Mouse (Mus musculus) frontal cortex, postnatal 36 days (tissue): ENCODE measurements around the gene Auh.

Source experiments
- DNase-seq, 2 experiments: peaks; one replicate each; pipeline ENCODE4 v3.0.0; 2022; ENCODE audit warnings: low spot score in 2 of 2

Gene Auh

DNA sequence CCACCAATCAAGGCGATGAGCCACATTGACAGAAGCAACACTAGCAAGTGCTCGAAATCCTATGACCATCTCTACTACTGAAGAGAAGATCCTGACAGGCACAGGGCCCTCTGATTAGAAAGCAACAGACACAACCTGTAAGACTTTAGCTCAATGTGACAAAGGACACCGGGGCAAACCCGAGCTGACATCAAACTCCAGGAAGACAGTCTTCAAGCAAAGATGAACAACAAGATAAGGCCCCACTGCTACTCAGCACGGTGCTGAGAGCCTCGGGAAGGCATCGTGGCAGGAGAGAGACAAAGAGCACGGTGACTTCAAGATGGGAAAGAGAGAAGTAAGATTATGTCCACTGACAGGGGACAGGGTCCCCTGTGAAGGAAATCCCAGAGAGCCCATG, 7.5 kb downstream of the Auh start:
- DNase-seq = no peak

DNA sequence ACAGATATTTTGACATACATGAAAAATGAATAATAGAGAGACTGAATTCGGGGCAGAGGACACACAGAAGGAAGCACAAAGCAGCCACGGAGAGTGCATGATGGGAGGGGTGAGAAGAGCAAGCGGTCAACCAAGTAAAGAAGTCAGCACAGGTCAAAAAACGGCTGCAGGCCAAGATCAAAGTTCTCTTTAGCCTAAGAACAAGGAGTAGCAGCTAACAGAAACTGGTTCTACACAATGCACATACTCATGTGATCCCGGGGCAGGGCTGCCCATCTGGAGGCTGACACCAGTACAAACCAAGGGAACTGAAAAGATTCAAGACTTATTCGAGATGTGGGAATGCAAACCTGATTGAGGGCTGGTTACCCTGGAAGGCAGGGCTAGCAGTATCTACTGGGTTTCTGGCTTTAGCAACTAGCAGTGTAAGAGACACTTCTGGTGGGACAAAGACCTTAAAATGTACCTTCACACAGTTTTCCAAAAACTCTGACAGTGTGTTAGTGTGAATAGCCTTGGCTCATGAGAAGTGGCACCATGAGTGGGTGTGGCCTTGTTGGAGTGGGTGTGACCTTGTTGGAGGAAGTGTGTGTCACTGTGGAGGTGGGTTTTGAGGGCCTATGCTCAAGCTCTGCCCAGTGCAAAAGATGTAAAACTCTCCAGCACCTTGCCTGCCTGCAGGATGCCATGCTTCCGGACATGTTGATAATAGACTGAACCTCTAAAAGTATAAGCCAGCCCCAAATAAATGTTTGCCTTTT, 8.2 kb downstream of the Auh start:
- DNase-seq = no peak

GRCm38 (mm10) chr13:52919790-52920352, 9.6 kb downstream of the Auh start:
- DNase-seq = no peak

DNA sequence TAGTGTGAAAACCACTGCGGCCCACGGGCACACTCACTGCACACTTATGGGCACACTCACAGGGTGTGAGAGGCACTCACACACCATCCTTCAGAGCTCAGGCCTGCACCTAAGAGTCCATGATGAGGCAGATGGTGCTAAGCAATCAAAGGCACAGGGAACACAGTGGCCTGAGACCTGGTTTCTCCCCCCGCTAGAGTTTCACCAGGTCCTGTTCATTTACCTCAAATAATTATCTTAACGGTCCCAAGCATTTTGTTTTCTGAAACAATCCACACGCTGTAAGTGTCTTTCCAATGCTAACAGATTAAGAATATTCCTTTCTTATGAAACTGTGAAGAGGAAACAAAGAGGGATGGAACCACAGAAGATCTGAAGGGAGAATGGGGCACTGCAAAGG, 11.1 kb downstream of the Auh start:
- no peak for DNase-seq

DNA sequence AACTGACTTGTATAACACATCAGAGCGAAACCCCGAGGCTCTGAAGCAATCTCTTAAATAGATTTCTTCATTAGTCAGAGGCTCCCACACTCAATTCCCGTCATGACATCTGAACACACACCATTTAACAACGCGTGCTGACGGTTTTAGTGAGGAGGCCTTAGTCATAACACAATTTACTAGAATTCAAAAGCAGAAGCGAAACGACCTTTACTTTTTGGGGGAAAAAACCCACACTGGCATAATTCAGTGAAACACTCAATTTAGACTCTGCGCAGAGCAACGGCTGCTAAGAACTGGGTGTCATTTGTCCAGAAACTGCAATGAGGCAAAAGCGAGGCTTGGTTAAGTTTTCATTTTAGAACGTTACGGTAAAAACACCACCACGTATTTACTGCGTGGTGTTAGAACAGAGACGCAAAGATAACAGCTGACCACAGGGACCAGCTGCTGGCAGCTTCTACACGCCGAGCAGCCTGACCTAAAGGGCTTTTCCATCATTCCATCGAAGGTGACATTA, 14.8 kb downstream of the Auh start:
- peak in 1 of 2 experiments; percentile 16 for DNase-seq

DNA sequence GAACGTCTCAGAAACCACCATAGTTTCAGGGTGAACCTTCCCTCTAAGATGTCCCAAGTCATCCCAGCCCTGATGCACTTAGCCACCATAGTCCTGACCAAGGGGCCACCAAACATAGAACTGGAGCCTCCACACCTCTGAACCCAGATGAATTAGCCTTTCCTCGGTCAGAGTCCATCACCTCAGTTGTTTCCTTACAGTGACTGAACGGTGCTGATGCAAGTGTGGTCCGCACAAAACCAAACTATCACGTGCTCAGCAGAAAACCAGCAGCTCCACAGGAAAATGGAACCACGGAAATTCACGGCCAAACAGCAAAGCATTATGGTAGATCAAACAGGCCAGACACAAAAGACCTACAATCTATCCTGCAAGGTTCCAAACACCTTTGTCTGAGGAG, 15.6 kb downstream of the Auh start:
- DNase-seq = no peak

DNA sequence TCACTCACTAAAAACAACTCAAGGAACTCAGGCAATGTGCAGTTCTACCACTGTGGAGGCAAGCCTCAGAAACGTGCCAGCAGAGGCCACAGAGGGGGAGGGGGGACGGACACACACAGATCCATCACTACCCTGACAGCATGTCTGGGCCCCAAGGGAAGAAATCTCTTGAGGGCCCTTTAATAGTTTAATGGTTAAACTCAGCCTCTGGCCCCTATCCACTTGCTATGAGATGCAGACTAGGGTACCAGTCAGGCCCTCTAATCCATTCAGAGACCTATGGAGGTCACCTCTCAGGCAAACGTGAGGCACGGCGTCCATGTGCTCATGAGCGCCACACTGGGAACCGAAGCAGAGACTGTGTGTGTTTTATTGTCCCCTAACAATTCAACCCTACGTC, 17.0 kb downstream of the Auh start:
- no peak for DNase-seq

DNA sequence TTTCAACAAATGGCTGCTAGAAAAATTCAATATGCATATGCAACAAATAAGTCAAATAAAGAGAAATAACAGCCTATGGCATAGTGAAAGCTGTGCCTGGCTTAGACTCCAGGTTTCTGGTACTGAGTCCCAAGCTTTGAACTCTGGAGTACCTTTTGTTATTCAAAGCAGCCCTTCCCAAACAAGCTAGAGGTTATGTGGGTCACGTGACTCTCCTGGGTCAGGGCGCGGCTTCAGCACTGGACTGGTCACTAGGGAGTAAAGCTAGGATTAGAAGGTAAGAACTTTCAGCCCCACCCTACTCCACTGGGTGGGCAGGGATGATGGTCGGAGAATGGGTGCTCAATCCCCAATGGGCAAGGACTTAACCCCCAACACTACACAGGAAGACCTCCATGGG, 18.2 kb downstream of the Auh start:
- no peak for DNase-seq

GRCm38 (mm10) chr13:52906296-52906695, 23.2 kb downstream of the Auh start:
- no peak for DNase-seq

DNA sequence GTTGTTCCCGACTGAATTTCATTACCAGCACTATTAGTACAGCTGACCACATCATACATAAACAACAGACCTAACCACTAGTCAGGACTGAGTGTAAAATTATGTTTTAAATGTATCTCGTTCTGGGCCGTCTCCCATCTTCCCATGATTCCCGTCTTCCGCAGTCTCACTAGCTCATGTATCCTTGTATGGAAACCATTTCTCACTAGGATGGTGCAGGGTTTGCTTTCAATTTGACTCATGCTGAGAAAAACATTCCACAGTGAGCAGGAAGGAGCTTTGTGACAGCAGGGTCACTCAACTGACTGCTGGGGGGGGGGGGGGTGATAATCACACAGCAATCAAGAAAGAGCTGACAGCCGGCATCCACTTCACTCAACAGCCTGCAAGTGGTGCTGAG, 25.3 kb downstream of the Auh start:
- DNase-seq = no peak

- no peak for DNase-seq
Measured at GRCm38 (mm10) chr13:52903767-52904166, 25.7 kb downstream of the Auh start.

DNA sequence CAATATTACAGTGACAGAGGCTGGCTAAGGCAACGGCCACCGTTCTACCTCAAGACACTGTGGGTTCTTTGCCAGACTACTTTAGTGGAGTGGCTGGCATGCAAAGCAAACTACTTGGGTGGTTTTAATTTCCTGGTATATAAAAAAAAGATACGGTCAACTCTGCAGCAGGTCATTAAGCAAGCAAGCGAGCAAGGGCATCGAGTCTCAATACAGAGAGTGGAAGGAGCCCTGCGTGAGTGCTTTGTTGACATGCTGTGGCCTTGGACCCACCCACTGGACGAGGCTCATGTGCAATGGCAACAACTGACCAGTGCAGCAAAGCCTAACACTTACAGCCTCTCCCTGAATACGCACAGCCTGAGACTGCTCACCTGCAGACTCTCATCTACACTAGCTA, 27.0 kb downstream of the Auh start:
- no peak for DNase-seq

DNA sequence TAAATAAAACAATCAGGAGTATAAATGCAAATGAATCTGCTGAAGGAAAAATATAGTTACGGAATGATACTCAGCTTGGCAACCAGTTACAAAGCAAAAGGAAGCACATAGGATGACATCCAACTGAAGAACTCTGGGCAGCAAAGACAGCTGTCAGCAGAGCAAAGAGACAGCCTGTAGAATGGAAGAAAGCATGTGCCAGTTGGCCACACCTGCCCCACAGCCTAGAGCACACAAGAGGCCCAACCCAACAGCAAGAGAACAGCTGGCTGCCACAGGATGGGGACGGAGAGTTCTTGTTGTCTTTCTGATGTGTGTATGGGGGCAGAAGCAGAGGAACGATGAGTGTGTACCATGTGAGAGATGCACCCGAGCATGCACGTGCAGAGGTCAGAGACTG, 29.8 kb downstream of the Auh start:
- no peak for DNase-seq

GRCm38 (mm10) chr13:52897806-52898205, 31.7 kb downstream of the Auh start:
- DNase-seq = no peak

DNA sequence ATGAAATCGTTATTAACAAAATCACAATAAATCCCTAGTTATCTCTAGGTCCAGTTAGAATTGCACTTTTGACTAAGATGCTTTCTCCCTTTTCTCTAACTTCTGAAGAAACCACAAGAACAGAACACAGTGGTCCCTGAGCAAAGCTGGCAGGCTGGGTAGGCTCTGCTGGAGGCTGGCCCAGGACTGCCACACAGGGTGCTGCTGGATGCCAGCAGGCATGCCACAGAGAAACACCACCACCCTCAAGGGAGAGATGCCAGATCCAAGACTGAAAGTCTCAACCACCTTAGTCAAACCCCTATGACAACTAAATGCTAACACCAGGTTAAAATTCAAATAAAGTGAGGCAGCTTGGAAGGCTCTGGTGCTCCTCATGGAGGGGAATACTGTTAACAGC, 36.7 kb downstream of the Auh start:
- peak; percentile 54 to 62 for DNase-seq

- DNase-seq = peak; percentile 47 to 49
Measured at GRCm38 (mm10) chr13:52892065-52892503, 37.4 kb downstream of the Auh start.

DNA sequence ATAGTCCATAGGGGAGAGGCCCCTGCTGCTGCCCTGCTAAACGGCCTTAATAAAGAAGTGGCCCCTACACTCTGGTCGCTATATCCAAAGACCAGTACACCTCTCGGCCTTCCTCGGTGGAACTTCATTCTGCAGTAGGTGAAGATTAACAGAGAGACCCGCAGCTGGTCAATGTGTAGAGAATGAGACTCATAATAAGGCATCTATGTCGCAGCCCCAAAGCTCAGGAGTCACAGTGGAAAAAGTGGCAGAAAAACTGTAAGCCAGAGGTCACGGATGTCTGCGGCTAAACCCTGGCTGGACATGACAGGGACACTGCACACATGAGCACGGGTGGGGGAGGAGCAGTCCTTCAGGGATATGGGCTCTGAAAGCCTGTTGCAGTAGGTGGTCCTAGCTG, 39.2 kb downstream of the Auh start:
- DNase-seq = no peak

DNA sequence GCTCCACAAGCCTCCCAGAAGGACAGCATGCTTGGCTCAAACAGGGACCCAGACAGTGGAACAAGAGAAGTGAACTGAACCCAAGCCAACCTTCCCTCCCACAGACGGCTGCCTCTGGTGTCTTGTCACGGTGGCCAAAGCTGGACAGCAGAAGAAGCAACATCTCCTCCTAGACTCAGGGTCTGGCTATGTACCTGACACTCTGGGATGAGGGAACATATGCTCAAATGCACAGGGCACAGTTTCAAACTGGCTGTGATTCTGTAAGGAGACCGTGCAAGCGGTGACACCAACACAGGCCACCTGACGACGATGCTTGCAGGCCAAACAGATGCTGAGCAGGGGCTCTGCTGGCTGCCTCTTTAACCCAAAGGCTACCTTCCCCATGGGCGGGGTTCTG, 42.7 kb downstream of the Auh start:
- no peak for DNase-seq

DNA sequence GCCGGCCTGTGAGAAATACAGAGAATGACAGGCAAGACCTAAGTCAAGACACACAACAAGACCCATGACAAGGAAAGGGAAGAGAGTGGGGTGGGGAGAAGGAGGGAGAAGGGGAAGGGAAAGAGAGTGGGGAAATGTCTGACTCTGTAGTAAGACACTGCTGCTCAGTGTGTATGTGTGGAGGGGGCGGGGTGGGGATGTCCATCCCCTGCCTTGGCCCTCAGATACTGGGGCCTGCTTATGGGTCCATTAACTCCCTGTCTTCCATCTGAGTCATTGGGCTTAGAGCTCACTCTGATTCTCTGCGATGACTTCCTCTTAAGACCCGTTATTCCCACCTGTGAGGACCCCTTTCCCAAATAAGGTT, 45.5 kb downstream of the Auh start:
- DNase-seq = no peak

DNA sequence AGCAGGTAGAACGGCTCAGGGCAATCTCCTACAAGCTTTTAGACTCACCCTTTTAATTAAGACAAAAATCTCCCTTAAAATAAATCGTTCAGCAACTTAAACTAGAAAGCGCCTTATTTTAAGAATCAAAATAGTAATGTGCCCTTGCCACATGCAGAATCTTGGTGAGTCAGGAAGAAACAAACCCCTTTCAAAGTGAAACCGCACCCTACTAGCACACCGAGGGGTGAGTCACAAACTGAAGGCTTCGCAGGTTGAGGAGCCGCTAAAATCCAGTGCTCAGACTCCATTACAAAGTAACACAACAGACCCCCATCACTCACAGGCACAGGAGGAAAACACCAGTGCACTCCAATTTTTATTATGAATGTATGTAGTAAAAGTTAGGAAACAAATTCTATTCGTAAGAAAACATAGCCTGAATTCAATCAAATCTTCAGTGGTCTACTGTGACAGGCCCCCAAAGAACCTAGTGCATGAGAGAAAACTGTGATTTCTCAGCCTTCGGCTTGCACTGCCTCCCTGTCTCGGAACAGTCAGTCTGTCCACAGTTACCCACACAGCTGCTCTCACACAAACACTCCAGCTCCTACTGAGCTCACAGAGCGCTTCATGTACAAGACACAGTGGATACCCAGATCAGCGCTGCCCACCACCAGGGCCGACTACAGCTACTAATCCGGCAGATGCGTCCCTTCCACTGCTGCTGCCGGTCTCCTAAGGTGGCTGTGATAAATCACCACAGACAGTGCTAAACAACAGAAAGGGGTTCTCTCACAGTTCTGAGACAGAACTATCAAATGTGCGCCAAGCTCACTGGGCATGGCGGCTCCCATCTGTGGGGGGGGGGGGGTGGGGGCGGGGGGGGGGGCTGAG, 46.2 kb downstream of the Auh start:
- peak in 1 of 2 experiments; percentile 38 for DNase-seq

DNA sequence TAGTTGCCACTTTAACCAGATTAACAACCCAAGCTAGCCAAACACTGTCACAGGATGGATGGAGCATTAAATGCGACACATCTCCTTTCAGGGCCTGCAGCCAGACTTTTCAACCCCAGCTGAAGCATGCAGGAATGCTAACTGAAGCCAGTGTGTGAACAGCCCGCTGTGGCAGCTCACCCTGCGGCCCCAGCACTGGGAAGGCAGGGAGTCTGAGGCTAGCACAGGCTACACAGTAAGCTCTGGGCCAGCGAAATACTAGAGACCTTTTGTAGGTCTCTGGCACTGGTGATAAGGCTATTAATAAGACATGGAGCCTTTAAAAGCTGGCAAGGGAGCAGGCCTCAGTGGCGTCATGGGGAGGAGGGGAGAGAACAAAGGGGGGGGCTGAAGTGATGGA, 49.1 kb downstream of the Auh start:
- DNase-seq = no peak

DNA sequence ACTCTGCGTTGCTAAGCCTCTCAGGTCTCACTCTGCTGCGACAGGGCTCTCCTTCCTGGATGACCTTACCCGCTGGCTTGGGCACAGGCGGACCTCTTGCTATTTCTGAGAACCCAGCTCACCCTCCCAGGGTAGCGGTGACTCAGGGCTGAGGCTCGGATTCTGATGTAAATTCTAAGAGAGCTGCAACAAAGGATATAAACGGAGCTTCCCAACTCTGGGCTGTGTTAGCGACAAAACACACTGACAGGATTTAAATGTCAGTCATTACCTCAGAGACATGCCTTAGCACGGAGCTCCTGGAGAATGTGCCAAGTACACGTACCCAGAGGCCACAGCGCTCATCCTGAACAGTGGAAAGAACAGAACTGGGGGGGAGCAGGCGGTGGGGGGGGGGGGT, 49.6 kb downstream of the Auh start:
- peak in 1 of 2 experiments; percentile 25 for DNase-seq

DNA sequence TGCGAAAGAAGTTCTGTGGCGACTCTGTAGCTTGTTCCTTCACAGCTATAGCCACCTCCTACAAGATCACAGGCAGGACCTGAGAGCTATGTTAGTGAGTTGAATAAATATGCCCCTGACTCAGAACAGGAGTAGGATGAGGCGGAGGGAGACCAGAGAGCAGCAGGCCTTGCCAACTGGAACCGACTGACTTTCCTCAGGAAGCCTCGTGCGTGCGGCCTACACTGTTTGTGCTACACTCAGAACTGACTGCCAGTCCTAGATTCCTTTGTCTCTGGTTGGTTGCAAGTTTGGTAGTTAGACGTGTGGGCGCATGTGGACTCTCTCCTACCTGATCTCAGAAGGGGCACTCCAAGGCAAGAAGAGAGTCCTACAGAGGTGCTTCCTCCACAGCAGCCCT, 50.2 kb downstream of the Auh start:
- peak in 1 of 2 experiments; percentile 59 for DNase-seq
